Mouse (Mus musculus) left cerebral cortex, adult 9 months (tissue): Measurements from ENCODE around the gene Nanog.

ENCODE experiments used
- DNase-seq, 2 experiments: peaks; one replicate each; pipeline ENCODE4 v3.0.0; 2022; ENCODE audit warnings: low spot score in 2 of 2

Gene Nanog

DNA sequence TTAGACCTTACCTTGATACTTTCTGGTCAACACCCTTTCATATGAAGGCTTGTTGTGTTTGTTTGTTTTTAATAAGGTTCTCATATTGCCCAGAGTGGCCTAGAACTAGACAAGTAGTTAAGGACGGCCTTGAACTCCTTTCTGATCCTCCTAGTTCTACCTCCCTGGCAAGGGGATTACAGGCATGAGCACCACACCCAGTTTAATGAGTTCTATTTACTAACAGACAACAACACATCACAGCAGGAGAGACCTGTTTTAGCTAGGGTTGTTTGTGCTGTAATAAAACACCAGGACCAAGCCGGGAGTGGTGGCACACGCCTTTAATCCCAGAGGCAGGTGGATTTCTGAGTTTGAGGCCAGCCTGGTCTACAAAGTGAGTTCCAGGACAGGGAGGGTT lies 55.2 kb downstream of the Nanog start:
- DNase-seq, result no peak

DNA sequence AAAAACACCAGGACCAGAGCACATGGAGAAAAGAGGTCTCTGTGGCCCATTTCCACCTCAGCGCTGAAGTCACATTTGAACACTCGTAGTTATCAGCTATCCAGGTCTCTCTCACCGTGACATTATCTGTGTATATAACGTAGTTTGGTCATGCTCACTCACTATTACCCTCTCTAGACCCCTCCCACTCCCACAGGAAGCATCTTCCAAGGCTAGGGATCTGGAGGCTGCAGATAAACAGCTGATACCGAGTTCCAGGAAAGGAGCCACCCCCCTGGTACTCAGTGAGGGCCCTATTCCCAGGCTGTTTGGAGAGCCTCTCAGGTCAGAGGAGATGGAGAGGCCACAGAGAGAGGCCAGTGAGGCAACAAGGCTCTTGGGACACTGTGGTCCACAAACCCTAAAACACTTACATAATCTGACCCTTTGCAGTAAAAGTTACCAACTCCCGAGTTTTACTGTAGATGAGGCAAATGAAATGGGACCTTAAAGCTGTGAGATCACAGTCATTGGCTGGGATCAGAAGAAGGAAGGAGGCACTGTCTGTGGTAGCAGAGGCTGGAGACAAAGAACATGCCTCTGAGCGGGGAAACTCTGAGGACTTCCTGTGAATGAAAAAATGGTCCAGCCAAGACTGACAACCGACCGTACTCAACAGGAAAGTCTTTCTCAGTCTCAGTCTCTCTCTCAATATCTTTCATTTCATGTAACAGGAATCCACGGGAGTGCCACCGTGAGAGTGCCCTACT lies 55.8 kb downstream of the Nanog start:
- no peak for DNase-seq

DNA sequence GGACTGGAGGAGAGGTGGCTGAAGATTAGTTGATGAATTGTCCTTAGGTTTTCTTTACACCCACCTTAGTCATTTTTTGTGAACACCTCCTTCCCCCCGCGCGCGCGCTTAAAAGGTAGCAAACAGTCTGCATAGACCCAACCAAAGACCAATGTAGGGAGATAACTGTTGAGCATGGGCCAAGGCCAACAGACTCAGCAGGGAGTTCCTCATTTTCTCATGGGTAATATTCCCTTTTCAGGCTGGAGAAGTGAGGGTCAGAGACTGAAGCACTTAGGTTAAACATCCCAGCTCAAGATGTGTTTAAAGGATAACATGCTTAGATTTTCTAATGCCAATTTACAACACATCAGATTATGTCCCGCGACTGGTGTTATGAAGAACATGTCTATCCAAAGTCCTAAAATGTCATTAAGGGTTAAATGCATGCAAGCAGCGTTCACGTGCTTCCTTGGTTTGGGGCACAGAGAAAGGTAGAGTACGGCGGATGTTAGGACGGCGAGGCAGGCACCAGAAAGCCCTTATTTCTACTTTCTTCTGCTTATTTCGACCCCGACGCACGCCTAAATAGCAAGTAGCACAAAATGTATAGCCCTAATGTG lies 56.7 kb downstream of the Nanog start:
- DNase-seq, result no peak
